Mouse (Mus musculus) spleen, adult 2 months (tissue): Measurements from ENCODE around the gene Podn. TPM values are rescaled to one million over a fixed set of nuclear protein-coding genes. Genes with fewer than 3 reads are reported as not detected.

Experiments
- DNase-seq, 2 experiments: peaks; one replicate each; pipeline versions ENCODE4 v3.0.0 to v3.0.0-alpha.2; 2012 to 2021; ENCODE audit warnings: low spot score in 2 of 2, low read depth in 1 of 2
- H3K27ac ChIP-seq: fragments of 200-500 bp; 2 replicates; pipeline ENCODE4 v1.5.1; 2012; ENCODE audit warnings: low read length, inconsistent platforms; ENCODE audit not compliant: insufficient read depth
- H3K27me3 ChIP-seq: fragments of 200-500 bp; 2 replicates; pipeline ENCODE4 v1.6.1; 2012; ENCODE audit warnings: mild to moderate bottlenecking, moderate library complexity, low read length, inconsistent platforms; ENCODE audit not compliant: control insufficient read depth, insufficient read depth
- H3K36me3 ChIP-seq: fragments of 200-500 bp; 2 replicates; pipeline ENCODE4 v1.6.1; 2012; ENCODE audit warnings: mild to moderate bottlenecking, low read length, inconsistent platforms; ENCODE audit not compliant: control insufficient read depth, insufficient read depth
- H3K4me1 ChIP-seq: fragments of 200-500 bp; 2 replicates; pipeline ENCODE4 v1.6.1; 2011; ENCODE audit warnings: inconsistent platforms; ENCODE audit not compliant: control insufficient read depth, insufficient read depth, insufficient read length
- H3K4me3 ChIP-seq: fragments of 200-500 bp; 2 replicates; pipeline ENCODE4 v1.5.1; 2011; ENCODE audit warnings: mild to moderate bottlenecking, inconsistent platforms; ENCODE audit not compliant: insufficient read depth, insufficient read length; ENCODE audit errors: extremely low read depth
- CTCF ChIP-seq: fragments of 200-500 bp; IDR thresholded peaks from 2 replicates; pipeline ENCODE4 v1.5.1; 2011; ENCODE audit warnings: mild to moderate bottlenecking, inconsistent platforms; ENCODE audit not compliant: insufficient read depth, insufficient read length, insufficient replicate concordance; ENCODE audit errors: extremely low read depth
- POLR2A ChIP-seq: fragments of 200-500 bp; IDR thresholded peaks from 2 replicates; pipeline ENCODE4 v1.6.1; 2011; ENCODE audit warnings: low read depth, low read length, inconsistent platforms
- WGBS: fragments of 180-500 bp; shearing (Covaris S2); methylation state at CpG from one replicate; pipeline ENCODE4 v1.1.7; 2018; 5-methylcytosine and 5-hydroxymethylcytosine counted together
- polyA plus RNA-seq: library from polyadenylated mRNA; depleted of rRNA; stranded (reverse); fragments of >200 nt; gene quantifications from 2 replicates; pipeline ENCODE4 v1.2.3, GENCODE M21; 2012

Gene Podn
- polyA plus RNA-seq, 1 experiment: 8.0 TPM

DNA sequence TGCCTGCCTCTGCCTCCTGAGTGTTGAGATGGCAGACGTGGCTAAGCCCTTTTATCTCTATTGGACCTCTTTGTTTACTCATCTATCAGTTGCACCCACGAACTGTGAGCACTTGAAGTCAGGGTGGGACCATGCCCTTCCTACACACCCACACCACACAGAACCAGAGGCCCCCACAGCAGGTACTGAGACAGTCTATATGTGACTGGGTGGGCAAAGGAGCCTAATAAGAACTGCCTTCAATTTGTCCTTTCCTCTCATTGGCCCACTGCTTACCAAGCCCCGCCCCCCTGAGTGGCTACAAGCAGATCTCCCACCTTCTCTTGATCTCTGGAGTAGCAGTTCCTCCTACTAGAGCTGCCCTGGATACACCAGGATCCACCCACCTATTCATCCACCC, 70.1 kb downstream of the Podn start:
- H3K27ac ChIP-seq: no peak overlapping the region
- no peak overlapping the region for H3K4me3 ChIP-seq
- H3K36me3 ChIP-seq: no peaks in the 10 kb centered on the region
- H3K27me3 ChIP-seq: no peaks in the 10 kb centered on the region; the same call in 1 of the 2 replicates
- no peaks in the 10 kb centered on the region for H3K4me1 ChIP-seq
- DNase-seq: no peak
- no peak for TF ChIP-seq CTCF
- no peak for TF ChIP-seq POLR2A
- 67% methylated on average over 3 of the region's 3 CpGs for WGBS

DNA sequence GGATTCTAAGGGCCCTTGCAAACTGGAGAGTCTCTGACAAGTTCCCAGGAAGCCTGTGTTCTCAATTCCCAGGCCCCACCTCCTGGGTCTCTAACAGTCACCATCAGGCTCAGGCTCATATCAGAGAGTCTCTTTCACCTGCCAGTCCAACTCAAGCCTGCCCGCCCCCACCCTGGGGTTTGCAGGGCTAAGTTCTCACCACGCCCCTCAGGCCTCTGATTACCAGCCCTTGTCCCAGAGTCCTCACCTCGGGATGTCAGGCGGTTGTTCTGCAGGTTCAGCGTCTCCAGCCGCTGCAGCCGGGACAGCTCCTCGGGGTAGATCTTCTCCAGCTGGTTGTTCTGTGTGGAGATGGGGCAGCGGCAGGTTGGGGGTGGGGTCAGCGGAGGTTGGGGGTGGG, 71.0 kb downstream of the Podn start:
- H3K27ac ChIP-seq: no peak overlapping the region
- H3K27me3 ChIP-seq: no peaks in the 10 kb centered on the region
- no peaks in the 10 kb centered on the region for H3K4me1 ChIP-seq
- TF ChIP-seq CTCF: no peak
- TF ChIP-seq POLR2A: no peak
- no peak overlapping the region for H3K4me3 ChIP-seq
- H3K36me3 ChIP-seq: no peaks in the 10 kb centered on the region
- 50% methylated on average over 10 of the region's 10 CpGs for WGBS
- DNase-seq: no peak

DNA sequence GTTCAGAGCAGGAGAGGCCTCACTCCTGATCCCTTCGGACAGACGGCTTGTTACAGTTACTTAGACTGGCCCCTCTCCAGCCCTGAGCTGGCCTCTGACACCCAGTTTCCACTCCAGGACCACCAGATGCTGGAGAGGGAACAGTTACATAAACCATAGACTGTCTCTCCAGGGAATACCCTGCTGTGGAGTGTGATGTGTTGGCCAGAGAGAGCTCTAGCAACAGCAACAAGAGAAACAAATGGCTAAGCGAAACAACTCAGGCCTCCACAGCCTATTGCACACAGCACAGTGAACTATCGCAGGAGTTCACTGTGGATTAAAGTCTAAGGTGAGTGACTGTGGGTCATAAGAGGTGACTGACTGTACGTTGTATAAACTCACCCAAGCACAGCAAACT, 71.6 kb downstream of the Podn start:
- Histone ChIP-seq H3K27me3 (no peaks in the 10 kb centered on the region), H3K4me1 (no peaks in the 10 kb centered on the region), H3K4me3 (no peak overlapping the region), H3K36me3 (no peaks in the 10 kb centered on the region), H3K27ac (no peak overlapping the region)
- WGBS: 91% methylated on average over 5 of the region's 5 CpGs
- no peak for DNase-seq
- no peak for TF ChIP-seq POLR2A
- TF ChIP-seq CTCF: no peak

DNA sequence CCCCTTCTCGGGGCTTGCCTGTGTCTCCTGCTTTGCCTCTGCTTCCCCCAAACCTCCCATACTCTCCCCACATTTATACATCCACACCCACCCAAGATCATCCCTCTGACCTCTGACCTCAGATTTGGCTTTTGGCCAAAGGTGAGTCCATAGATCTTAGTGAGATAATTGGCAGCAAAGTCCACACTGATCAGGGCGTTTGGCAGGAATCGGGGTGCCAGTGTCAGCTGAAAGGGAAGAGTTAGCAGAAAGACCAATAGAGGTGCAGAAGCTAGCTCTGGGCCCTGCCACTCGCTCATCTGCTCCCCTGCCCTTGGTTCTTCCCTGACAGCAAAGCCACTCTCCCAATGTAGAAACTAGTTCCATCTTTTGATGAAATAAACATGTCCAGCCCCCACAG, 73.1 kb downstream of the Podn start:
- Histone ChIP-seq H3K27ac (no peak overlapping the region), H3K4me1 (no peaks in the 10 kb centered on the region), H3K4me3 (no peak overlapping the region), H3K27me3 (no peaks in the 10 kb centered on the region), H3K36me3 (no peaks in the 10 kb centered on the region)
- DNase-seq: no peak
- 86% methylated on average over 4 of the region's 4 CpGs for WGBS
- no peak for TF ChIP-seq CTCF
- TF ChIP-seq POLR2A: no peak

DNA sequence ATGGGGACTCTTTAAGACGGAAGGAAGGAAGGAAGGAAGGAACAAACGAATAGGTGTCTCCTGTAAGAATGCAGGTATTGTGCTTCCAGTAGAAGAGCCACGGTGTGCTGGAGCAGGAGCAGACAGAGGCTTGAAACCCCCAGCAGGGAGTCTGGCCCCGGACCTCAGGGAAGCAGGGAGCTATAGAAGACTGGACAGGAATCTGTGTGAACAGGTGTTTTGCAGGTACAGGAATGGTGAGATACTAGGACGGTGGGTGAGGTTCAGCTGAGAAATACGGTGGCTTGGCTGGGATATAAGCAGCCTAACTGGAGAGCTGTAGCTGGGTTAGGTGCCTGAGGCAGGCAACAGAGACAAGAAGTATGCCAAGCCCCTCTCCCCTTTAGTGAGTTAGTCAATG, 76.1 kb downstream of the Podn start:
- WGBS: 87% methylated on average over 6 of the region's 6 CpGs

DNA sequence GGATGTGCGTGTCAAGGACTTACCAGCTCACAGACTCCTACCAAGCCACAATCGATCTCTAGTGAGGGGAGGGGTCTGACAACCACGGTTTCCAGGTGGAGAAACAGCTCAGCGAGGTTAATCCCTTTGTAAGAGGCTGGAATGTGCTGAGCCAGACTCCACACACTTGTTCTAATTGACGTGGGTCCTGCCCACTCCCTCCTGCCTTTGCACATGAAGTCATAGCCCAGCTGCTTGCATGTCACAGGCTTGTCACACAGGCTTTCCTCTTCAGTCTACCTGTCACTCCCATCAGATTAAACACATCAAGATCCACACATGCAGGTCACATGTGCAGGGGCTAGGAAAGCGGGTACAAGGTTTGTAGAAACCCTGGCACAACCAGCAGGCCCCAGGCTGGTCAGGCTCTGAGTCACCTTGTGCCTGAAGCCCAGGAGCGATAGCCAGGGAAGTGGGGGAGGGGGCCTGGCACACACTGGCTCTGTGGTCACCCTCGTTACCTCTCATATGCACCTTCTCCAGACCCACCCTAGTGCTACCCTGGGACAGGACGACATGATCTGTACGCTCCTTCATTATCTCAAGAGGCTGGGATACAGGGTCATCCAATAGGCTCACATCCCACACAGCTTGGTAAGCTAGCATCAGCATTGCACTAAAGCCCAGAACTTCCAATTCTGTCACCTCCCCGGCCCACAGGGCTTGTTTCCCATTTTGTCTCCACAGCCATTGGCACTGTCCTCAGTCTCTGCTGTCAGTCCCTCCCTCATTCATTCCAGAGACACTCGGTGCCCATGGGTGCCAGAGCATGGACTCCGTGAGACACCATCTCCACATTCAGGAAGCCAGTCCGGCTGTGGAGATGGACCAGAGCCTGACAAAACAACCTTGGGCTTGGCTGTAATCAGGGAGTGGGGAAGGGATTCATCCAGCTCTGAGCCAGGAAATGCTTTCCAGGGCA, 77.0 kb downstream of the Podn start:
- no peak overlapping the region for H3K4me3 ChIP-seq
- TF ChIP-seq CTCF (no peak), POLR2A (no peak)
- H3K36me3 ChIP-seq: no peaks in the 10 kb centered on the region
- H3K4me1 ChIP-seq: no peaks in the 10 kb centered on the region
- no peaks in the 10 kb centered on the region for H3K27me3 ChIP-seq
- WGBS: 68% methylated on average over 14 of the region's 14 CpGs
- no peak overlapping the region for H3K27ac ChIP-seq
- no peak for DNase-seq

More for the DNA sequence above, 76.1 kb downstream of the Podn start:
- Histone ChIP-seq H3K4me3 (no peak overlapping the region), H3K4me1 (no peaks in the 10 kb centered on the region), H3K36me3 (no peaks in the 10 kb centered on the region), H3K27ac (no peak overlapping the region), H3K27me3 (no peaks in the 10 kb centered on the region)
- no peak for DNase-seq
- TF ChIP-seq POLR2A: no peak
- TF ChIP-seq CTCF: no peak
